Mouse (Mus musculus) kidney, embryonic 16.5 days (tissue): ENCODE measurements around the gene Tbc1d1. TPM values are rescaled to one million over a fixed set of nuclear protein-coding genes. Genes with fewer than 3 reads are reported as not detected.
"Not testable (repeated sequence)": the region's sequence is repeated elsewhere in the genome, so short reads cannot be mapped to it uniquely, and the experiment has no call there.

Experiments used
- ATAC-seq: fragments of 200-750 bp; cut with Nextera tagmentation; 2 replicates; pipeline ENCODE4 v1.8.0; 2017; ENCODE audit warnings: moderate TSS enrichment; ENCODE audit not compliant: low FRiP score, low TSS enrichment
- H3K27ac ChIP-seq: fragments of 300-500 bp; sonication (generic); 2 replicates; pipeline ENCODE4 v1.5.1; 2014; ENCODE audit warnings: low read length
- H3K27me3 ChIP-seq: fragments of 300-500 bp; sonication (generic); 2 replicates; pipeline ENCODE4 v1.6.1; 2014; ENCODE audit warnings: low read length, control low read depth, mixed read lengths; ENCODE audit not compliant: insufficient read depth
- H3K36me3 ChIP-seq: fragments of 300-500 bp; sonication (generic); 2 replicates; pipeline ENCODE4 v1.6.1; 2014; ENCODE audit warnings: low read length, control low read depth, mixed read lengths; ENCODE audit not compliant: insufficient read depth
- H3K4me1 ChIP-seq: fragments of 300-500 bp; sonication (generic); 2 replicates; pipeline ENCODE4 v1.6.1; 2014; ENCODE audit warnings: low read length, control low read depth, mixed read lengths; ENCODE audit not compliant: insufficient read depth
- H3K4me2 ChIP-seq: fragments of 300-500 bp; sonication (generic); replicated peaks from 2 replicates; pipeline ENCODE4 v1.6.1; 2014; ENCODE audit warnings: low read depth, low read length
- H3K4me3 ChIP-seq: fragments of 300-500 bp; sonication (generic); 2 replicates; pipeline ENCODE4 v1.5.1; 2014; ENCODE audit warnings: mild to moderate bottlenecking, low read length
- H3K9ac ChIP-seq: fragments of 300-500 bp; sonication (generic); replicated peaks from 2 replicates; pipeline ENCODE4 v1.6.1; 2014; ENCODE audit warnings: low read length
- H3K9me3 ChIP-seq: fragments of 300-500 bp; sonication (generic); 2 replicates; pipeline ENCODE4 v1.6.1; 2016; ENCODE audit warnings: low read length, control low read depth
- WGBS: fragments of 180-500 bp; shearing (Covaris S2); extraction: QIAGEN DNeasy Blood & Tissue Kit; methylation state at CpG from one replicate; pipeline ENCODE4 v1.1.7; 2014; 5-methylcytosine and 5-hydroxymethylcytosine counted together
- polyA plus RNA-seq: library from polyadenylated mRNA; unstranded; fragments of >200 nt; fragmentation: Nextera tagmentation; extraction: Ambion mirVana; gene quantifications from 2 replicates; pipeline ENCODE4 v1.2.1, GENCODE M21; 2015

Gene Tbc1d1
- polyA plus RNA-seq, 1 experiment from 2014 or later, result 39.5 TPM

- Histone ChIP-seq H3K4me2 (no peak overlapping the region), H3K27me3 (no peaks in the 10 kb centered on the region), H3K9me3 (no peaks in the 10 kb centered on the region), H3K4me1 (peaks cover 29% of the 10 kb centered on the region), H3K9ac (no peak overlapping the region), H3K4me3 (no peak overlapping the region), H3K27ac (peak overlapping the region; percentile 78), H3K36me3 (peaks cover 19% of the 10 kb centered on the region)
- WGBS, result 75% methylated on average over 5 of the region's 5 CpGs
- peak; percentile 13; the same call in 1 of the 2 replicates for ATAC-seq
Measured at GRCm38 (mm10) chr5:64325741-64326355, 169.7 kb downstream of the Tbc1d1 start.

DNA sequence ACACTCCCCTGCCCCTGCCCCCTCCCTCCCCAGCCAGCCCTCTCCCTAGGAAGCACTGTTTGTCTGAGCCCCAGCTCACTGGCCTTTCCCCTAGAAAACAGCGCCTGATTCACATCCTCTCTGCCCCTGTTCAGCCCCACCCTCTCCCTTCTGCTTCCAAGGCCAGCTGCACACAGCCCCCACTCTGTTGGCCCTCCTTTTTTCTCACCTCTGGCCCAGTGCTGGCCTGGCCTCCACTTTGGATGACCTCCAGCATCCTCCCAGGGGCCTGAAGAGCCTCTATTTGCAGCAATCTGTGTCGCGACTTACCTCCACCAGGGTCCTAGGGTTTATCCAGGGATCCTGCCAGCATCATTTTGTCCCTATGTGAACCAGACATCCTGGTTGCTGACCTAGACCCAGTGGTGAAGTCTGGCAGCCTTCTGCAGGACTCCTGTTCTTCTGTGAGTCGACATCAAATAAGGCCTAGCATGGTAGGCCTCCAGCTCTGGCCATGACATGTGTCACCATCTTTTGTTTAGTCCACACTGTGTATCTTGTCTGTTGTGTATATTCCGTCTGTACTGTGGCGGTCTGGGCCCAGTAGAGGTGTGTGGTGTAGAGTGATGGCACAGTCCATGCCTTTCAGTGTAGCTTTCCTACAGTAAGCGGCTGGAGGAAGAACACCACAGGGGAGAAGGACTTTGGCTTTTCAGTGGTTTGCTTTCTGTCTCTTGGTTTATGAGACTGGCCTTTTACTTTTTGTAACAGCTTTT is 170.5 kb downstream of the Tbc1d1 start:
- H3K9ac ChIP-seq, result no peak overlapping the region
- peak overlapping the region; percentile 78 for H3K27ac ChIP-seq
- 63% methylated on average over 7 of the region's 7 CpGs for WGBS
- no peaks in the 10 kb centered on the region for H3K27me3 ChIP-seq
- H3K4me1 ChIP-seq, result peaks cover 22% of the 10 kb centered on the region
- H3K9me3 ChIP-seq, result no peaks in the 10 kb centered on the region
- no peak overlapping the region for H3K4me2 ChIP-seq
- H3K4me3 ChIP-seq, result no peak overlapping the region
- H3K36me3 ChIP-seq, result peaks cover 19% of the 10 kb centered on the region
- peak; percentile 49 for ATAC-seq

GRCm38 (mm10) chr5:64327212-64327902 is 171.3 kb downstream of the Tbc1d1 start:
- H3K27me3 ChIP-seq, result no peaks in the 10 kb centered on the region
- peaks cover 19% of the 10 kb centered on the region for H3K36me3 ChIP-seq
- H3K4me1 ChIP-seq, result peaks cover 17% of the 10 kb centered on the region
- no peak overlapping the region for H3K4me3 ChIP-seq
- 82% methylated on average over 7 of the region's 7 CpGs for WGBS
- H3K9me3 ChIP-seq, result no peaks in the 10 kb centered on the region
- H3K27ac ChIP-seq, result peak overlapping the region; percentile 78; the same call in 1 of the 2 replicates
- no peak overlapping the region for H3K9ac ChIP-seq
- H3K4me2 ChIP-seq, result no peak overlapping the region
- no peak for ATAC-seq

DNA sequence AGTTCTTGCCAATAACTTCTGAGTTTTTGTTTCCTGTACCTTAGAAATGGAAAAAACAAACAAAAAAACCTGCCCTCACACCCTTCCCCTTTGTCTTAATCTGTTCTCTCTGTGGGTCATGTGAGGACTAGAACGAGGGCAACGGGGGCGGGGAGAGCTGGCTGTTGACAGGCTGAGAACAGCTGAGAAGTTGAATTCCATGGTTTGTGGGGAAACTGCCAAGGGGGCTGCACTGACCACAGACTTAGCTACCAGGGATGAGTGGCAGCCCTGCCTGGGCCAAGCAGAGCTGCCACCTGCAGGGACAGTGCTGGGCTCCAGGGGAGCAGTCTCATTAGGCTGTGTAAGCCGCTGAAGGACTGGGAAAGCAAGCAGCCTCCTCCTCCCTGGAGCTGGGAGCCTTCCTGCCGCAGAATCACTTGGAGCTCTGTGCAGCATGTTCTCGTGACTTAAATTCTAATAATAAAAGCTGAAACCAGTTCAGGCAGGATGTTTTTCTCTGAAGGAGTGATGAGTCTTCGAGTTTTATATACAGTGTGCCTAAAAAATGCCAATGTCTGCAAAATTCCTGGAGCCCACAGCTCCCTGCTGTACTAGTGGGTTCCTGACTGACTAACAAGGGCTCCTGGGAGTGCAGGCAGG is 180.8 kb downstream of the Tbc1d1 start:
- H3K27ac ChIP-seq, result peak overlapping the region; percentile 74
- no peaks in the 10 kb centered on the region for H3K9me3 ChIP-seq
- ATAC-seq, result peak; percentile 84
- H3K4me1 ChIP-seq, result peaks cover 9% of the 10 kb centered on the region
- no peak overlapping the region for H3K9ac ChIP-seq
- H3K36me3 ChIP-seq, result peaks cover 20% of the 10 kb centered on the region
- no peak overlapping the region for H3K4me3 ChIP-seq
- no peaks in the 10 kb centered on the region for H3K27me3 ChIP-seq
- no peak overlapping the region for H3K4me2 ChIP-seq
- 41% methylated on average over 7 of the region's 7 CpGs for WGBS

- H3K4me2 ChIP-seq, ATAC-seq, H3K9ac ChIP-seq, H3K4me3 ChIP-seq, H3K27me3 ChIP-seq, H3K9me3 ChIP-seq: not testable (repeated sequence)
- Histone ChIP-seq H3K4me1 (peaks cover 19% of the 10 kb centered on the region), H3K36me3 (peaks cover 13% of the 10 kb centered on the region), H3K27ac (0 out of 2 replicates have a peak overlapping the region, but pooled peaks have one; percentile 20)
- 74% methylated on average over 6 of the region's 6 CpGs for WGBS
Measured at GRCm38 (mm10) chr5:64338795-64339194, 182.7 kb downstream of the Tbc1d1 start.

DNA sequence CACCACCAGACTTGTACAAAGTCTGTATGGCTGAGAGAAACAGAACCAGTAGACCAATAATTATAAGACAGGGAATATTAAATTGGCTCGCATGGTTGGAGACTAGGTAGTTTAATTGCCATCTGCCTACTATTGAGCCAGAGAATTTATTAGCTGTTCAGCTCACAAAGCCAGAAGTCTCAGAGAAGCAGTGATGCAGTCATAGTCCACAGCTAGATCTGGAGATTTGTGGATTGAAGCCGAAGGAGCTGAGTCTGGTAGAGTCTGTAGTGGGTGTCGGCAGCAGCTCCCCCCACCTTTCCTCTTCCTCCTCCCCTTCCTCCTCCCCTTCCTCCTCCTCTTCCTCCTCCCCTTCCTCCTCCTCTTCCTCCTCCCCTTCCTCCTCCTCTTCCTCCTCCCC is 184.3 kb downstream of the Tbc1d1 start:
- Histone ChIP-seq H3K27me3 (no peaks in the 10 kb centered on the region), H3K4me2 (no peak overlapping the region), H3K27ac (no peak overlapping the region), H3K9me3 (no peaks in the 10 kb centered on the region), H3K4me3 (no peak overlapping the region), H3K4me1 (peaks cover 34% of the 10 kb centered on the region), H3K9ac (no peak overlapping the region), H3K36me3 (peaks cover 8% of the 10 kb centered on the region)
- ATAC-seq, result no peak
- 80% methylated on average over 3 of the region's 3 CpGs for WGBS

GRCm38 (mm10) chr5:64341671-64342070 is 185.6 kb downstream of the Tbc1d1 start:
- Histone ChIP-seq H3K27me3 (no peaks in the 10 kb centered on the region), H3K9ac (no peak overlapping the region), H3K4me3 (no peak overlapping the region), H3K27ac (peak overlapping the region; percentile 41), H3K4me2 (no peak overlapping the region), H3K36me3 (0 out of 2 replicates have a peak, but pooled peaks cover 11% of the 10 kb centered on the region), H3K9me3 (no peaks in the 10 kb centered on the region), H3K4me1 (peaks cover 45% of the 10 kb centered on the region)
- WGBS, result 94% methylated on average over 3 of the region's 3 CpGs
- ATAC-seq, result no peak

DNA sequence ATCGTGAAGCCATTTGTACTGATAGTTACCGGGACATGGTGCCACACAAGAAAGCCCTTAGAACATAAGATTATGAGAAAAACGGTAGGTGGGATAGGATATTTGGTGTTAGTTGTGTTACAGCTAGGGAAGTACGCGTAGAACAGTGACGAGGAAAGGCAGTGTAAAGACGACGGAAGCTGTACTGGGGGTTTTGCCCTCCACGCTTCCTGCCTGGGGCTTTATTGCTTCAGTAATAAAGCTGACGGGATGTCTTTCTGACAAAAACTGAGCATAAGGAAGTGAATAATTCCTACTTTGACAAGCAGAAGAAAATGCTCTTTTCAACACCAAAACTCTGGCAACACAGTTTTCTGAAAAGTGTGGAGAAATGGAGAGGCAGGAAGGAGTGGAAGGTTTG is 186.0 kb downstream of the Tbc1d1 start:
- Histone ChIP-seq H3K9me3 (no peaks in the 10 kb centered on the region), H3K4me3 (no peak overlapping the region), H3K9ac (no peak overlapping the region), H3K27ac (peak overlapping the region; percentile 41), H3K4me1 (peaks cover 41% of the 10 kb centered on the region), H3K27me3 (no peaks in the 10 kb centered on the region), H3K36me3 (0 out of 2 replicates have a peak, but pooled peaks cover 12% of the 10 kb centered on the region), H3K4me2 (no peak overlapping the region)
- WGBS, result 57% methylated on average over 10 of the region's 10 CpGs
- no peak for ATAC-seq

DNA sequence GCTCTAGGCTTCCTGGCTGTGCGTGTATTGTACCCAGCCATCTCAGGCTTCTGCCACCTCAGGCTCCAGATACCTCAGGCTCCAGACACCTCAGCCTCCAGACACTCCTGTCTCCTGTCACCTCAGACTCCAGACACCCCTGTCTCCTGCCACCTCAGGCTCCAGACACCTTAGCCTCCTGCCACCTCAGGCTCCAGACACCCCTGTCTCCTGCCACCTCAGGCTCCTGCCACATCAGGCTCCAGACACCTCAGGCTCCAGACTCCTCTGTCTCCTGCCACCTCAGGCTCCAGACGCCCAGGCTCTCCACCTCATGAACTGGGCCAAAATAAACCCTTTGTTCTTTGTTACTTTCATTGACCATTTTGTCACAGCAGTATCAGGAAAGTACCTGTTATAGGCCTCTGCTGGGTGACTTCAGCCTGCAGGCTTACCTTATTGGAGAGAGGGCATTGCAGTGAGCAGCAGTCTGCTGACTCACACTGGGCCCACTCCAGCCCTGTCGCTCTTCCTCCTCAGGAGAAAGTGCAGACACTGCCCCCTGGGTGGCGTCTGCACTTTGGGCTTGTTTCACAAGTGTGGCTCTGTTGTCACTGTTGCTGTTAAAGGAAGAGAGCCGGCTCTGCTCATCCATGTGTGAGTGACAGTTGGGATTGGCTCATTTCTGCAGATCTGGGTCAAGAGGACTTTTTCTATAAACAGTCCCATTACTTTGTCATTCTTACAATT is 188.0 kb downstream of the Tbc1d1 start:
- ATAC-seq, result peak; percentile 33; the same call in 1 of the 2 replicates
- H3K4me1 ChIP-seq, result peaks cover 38% of the 10 kb centered on the region
- H3K9ac ChIP-seq, result peak overlapping the region; percentile 14; the same call in 1 of the 2 replicates
- H3K9me3 ChIP-seq, result no peaks in the 10 kb centered on the region
- peak overlapping the region; percentile 91 for H3K27ac ChIP-seq
- WGBS, result 59% methylated on average over 5 of the region's 5 CpGs
- no peaks in the 10 kb centered on the region for H3K27me3 ChIP-seq
- H3K4me3 ChIP-seq, result no peak overlapping the region
- H3K4me2 ChIP-seq, result no peak overlapping the region
- H3K36me3 ChIP-seq, result peaks cover 16% of the 10 kb centered on the region; the same call in 1 of the 2 replicates
